Mouse (Mus musculus): Measurements from ENCODE around the gene Nipa1. TPM values are rescaled to one million over a fixed set of nuclear protein-coding genes. Genes with fewer than 3 reads are reported as not detected.

Nipa1 gene
- 0.50 TPM for polyA plus RNA-seq (2017; shearing (Covaris generic))

DNA sequence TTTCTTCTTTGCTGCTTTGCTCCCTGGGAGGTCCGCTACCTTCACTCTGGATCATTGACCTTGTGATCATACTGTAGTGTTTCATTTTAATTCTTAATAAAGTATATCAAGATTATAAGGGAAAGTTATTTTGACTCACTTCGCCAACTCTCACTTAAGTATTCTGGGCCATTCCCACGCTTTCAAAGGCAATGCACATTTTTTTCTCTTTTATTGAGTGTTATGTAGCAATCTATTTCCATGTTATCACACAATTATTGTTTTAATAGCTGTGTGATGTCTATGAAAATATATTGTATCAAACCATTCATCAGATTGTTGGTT lies at the start of gene Nipa1:
Gene Nipa1, minus strand, starts transcription at position 25 of the 324 bp plus-strand sequence.

DNA sequence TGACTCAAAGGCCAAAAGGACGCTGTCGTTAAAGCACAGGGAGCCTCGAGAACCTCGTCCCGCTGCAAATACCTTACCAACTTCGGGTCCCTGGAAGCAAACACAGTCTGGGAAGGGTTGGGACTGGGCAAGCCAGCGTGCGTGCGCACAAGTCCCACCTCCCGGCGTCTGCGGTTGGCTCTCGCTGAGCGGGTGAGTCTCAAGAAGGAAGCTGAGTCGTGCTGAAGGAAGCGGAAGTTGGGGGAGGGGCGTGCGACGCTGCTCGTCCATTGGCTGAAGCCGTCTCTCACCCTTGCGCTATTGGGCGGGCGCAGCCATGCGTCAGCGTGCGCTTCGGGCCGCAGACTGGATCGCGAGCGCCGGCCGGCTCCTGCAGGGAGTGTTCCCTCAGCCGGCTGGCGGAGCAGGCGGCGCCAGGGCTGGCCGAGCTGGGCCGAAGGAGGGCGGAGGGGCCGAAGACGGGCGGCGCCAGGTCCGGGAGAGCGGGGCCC lies 30.1 kb upstream of the Nipa1 start, which contains the start of gene Herc2:
Gene Herc2, plus strand, starts transcription at position 366 of the 491 bp plus-strand sequence.

DNA sequence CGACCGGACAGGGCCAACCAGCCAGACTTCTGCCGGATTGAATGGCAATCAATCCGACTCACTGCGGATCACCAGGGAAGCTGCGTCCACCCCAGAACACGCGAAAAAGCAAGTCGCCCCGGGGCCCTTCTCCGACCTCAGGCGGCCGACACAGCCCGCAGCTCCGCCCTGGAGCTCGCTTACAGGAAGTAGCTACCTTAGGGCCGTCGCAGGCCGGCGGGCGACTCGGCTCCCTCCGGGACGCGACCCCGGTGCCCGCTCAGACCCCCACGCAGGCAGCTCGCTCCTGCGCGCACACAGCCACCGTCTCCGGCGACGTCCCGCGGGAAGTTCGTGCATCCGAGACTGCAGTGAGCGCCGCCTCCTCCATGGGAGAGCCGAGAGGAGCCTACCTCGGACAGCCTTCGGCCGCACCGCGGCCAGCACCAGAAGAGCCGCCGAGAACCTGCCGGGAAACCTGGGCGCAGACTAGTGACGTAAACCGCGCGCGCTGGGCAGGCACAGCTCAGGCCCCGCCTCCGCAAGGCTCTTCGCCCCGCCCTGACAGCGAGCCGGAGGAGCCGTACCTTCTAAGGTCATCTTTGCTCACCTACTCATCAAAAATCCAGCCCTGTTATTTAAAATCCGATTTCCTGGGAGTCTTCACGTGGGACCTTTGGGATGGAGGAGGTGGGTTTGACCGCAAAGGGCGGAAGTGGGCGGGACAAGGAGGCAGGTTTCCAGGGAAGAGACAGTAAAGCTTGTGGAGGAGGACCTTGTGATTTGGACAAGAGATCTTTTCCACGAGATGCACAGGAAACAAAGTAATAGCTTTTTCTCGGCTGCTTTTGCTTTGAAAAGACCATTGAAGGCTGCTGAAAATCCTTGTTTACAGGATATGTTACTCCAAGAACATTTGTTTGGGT lies 57.5 kb downstream of the Nipa1 start, which contains the start of gene Nipa2:
Gene Nipa2, minus strand, starts transcription at position 473 of the 905 bp plus-strand sequence.

Other genes with a start within 250 kb of the Nipa1 start
- gene Tubgcp5, start 225.8 kb downstream of the Nipa1 start, polyA plus RNA-seq (2017; shearing (Covaris generic)): 19.7 TPM
- gene Cyfip1, start 178.2 kb downstream of the Nipa1 start, polyA plus RNA-seq (2017; shearing (Covaris generic)): 4.7 TPM
- 57.9 TPM for gene Nipa2, start 57.5 kb downstream of the Nipa1 start, polyA plus RNA-seq (2017; shearing (Covaris generic))
- 43.8 TPM for gene Herc2, start 30.2 kb upstream of the Nipa1 start, polyA plus RNA-seq (2017; shearing (Covaris generic))
- gene Oca2, start 219.8 kb upstream of the Nipa1 start, polyA plus RNA-seq (2017; shearing (Covaris generic)): not detected

Data from naive thymus-derived CD4-positive, alpha-beta T cell, adult 5 months (primary cell).